Comparison of ENCODE assay signal across 20 mouse cellular contexts in genomic region chr2:5563685-5564084, GRCm38 (mm10).
"Had no signal": no experiment of that assay in that cellular context is flagged by ENCODE, and none has a peak within 500 bp of the region (broad histone marks: within the 10 kb centered on the region; RNA-seq: fewer than 3 reads in every experiment).

No protein-coding gene starts in this region.

- H3K36me3 ChIP-seq: kidney, embryonic 15.5 days; lung, embryonic 15.5 days; midbrain, embryonic 10.5 days; midbrain, embryonic 13.5 days; neural tube, embryonic 13.5 days had no signal

- H3K9ac ChIP-seq: kidney, embryonic 15.5 days; lung, embryonic 15.5 days; midbrain, embryonic 13.5 days; neural tube, embryonic 13.5 days had no signal

- ATAC-seq: midbrain, embryonic 13.5 days; midbrain, embryonic 16.5 days had no signal

- DNase-seq: kidney, adult 11 months; kidney, adult 8-10 months; kidney, postnatal 10 days; kidney, postnatal 4 days; layer of hippocampus, adult 9-11 months; lung, adult 18-20 months; lung, postnatal 10 days; lung, postnatal 36 days; retina, postnatal 1 day; right cerebral cortex, postnatal 25 days; thymus, postnatal 25 days had no signal

- H3K9me3 ChIP-seq: kidney, embryonic 15.5 days; lung, embryonic 15.5 days; midbrain, embryonic 10.5 days; midbrain, embryonic 13.5 days; neural tube, embryonic 13.5 days had no signal

- H3K4me2 ChIP-seq: kidney, embryonic 15.5 days; lung, embryonic 15.5 days; midbrain, embryonic 13.5 days; neural tube, embryonic 13.5 days had no signal

- H3K4me3 ChIP-seq: kidney, embryonic 15.5 days; layer of hippocampus, adult 2 months; lung, embryonic 15.5 days; megakaryocyte, embryonic 14.5 days; midbrain, embryonic 10.5 days; midbrain, embryonic 13.5 days; myocyte; neural tube, embryonic 13.5 days had no signal

- H3K27me3 ChIP-seq: kidney, embryonic 15.5 days; lung, embryonic 15.5 days; midbrain, embryonic 13.5 days; neural tube, embryonic 13.5 days had no signal

- H3K4me1 ChIP-seq: kidney, embryonic 15.5 days; lung, embryonic 15.5 days; midbrain, embryonic 10.5 days; midbrain, embryonic 13.5 days; neural tube, embryonic 13.5 days had no signal

- H3K27ac ChIP-seq: kidney, embryonic 15.5 days; layer of hippocampus, adult 2 months; lung, embryonic 15.5 days; midbrain, embryonic 10.5 days; midbrain, embryonic 13.5 days; neural tube, embryonic 13.5 days had no signal
